Mouse (Mus musculus) embryonic facial prominence, embryonic 15.5 days (tissue): ENCODE data around the gene Lrrc28. TPM values are rescaled to one million over a fixed set of nuclear protein-coding genes. Genes with fewer than 3 reads are reported as not detected.

ENCODE experiments used
- ATAC-seq: fragments of 200-750 bp; cut with Nextera tagmentation; 2 replicates; pipeline ENCODE4 v1.8.0; 2017; ENCODE audit warnings: low read depth, moderate TSS enrichment; ENCODE audit not compliant: insufficient number of reproducible peaks, low FRiP score, low TSS enrichment
- H3K27ac ChIP-seq: fragments of 300-500 bp; sonication (generic); replicated peaks from 2 replicates; pipeline ENCODE4 v1.5.1; 2015; ENCODE audit warnings: mild to moderate bottlenecking, inconsistent platforms
- H3K27me3 ChIP-seq: fragments of 300-500 bp; sonication (generic); 2 replicates; pipeline ENCODE4 v1.6.1; 2015; ENCODE audit warnings: inconsistent platforms
- H3K36me3 ChIP-seq: fragments of 300-500 bp; sonication (generic); 2 replicates; pipeline ENCODE4 v1.6.1; 2015; ENCODE audit warnings: mild to moderate bottlenecking, inconsistent platforms
- H3K4me1 ChIP-seq: fragments of 300-500 bp; sonication (generic); 2 replicates; pipeline ENCODE4 v1.6.1; 2015; ENCODE audit warnings: inconsistent platforms
- H3K4me2 ChIP-seq: fragments of 300-500 bp; sonication (generic); replicated peaks from 2 replicates; pipeline ENCODE4 v1.6.1; 2015; ENCODE audit warnings: mild to moderate bottlenecking, inconsistent platforms
- H3K4me3 ChIP-seq: fragments of 300-500 bp; sonication (generic); replicated peaks from 2 replicates; pipeline ENCODE4 v1.5.1; 2015; ENCODE audit warnings: mild to moderate bottlenecking, inconsistent platforms
- H3K9ac ChIP-seq: fragments of 300-500 bp; sonication (generic); 2 replicates; pipeline ENCODE4 v1.6.1; 2015; ENCODE audit warnings: inconsistent platforms
- H3K9me3 ChIP-seq: fragments of 300-500 bp; sonication (generic); replicated peaks from 2 replicates; pipeline ENCODE4 v1.6.1; 2016; ENCODE audit warnings: inconsistent platforms
- WGBS: fragments of 180-500 bp; shearing (Covaris S2); methylation state at CpG from one replicate; pipeline ENCODE4 v1.1.7; 2015; 5-methylcytosine and 5-hydroxymethylcytosine counted together
- polyA plus RNA-seq: library from polyadenylated mRNA; unstranded; fragments of >200 nt; fragmentation: Nextera tagmentation; extraction: Ambion mirVana; gene quantifications from 2 replicates; pipeline ENCODE4 v1.2.1, GENCODE M21; 2015

Lrrc28 gene
- polyA plus RNA-seq, 1 experiment from 2014 or later = 22.4 TPM

GRCm38 (mm10) chr7:67486417-67486816 is 158.7 kb downstream of the Lrrc28 start:
- no peak overlapping the region for H3K4me3 ChIP-seq
- WGBS = 75% methylated on average over 5 of the region's 5 CpGs

DNA sequence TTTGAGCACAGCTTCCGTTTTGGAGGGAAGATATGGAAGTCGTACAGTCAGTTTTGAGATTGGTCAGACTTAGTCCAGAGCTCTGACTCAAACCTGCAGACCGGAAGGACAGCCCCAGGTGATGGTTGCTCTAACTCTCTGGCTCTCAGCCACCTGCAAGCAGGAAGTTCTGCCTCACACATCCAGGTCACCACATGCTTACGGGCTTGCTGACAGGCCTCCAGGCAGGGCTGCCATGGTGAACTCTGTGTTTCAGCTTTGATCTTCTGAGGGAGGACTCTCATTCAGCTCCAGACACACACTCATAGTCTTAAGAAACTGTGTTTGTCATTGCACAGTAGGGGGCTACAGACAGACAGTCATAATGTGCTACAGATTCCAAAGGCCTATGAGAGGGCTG is 161.4 kb downstream of the Lrrc28 start:
- Histone ChIP-seq H3K9me3 (no peaks in the 10 kb centered on the region), H3K4me3 (no peak overlapping the region), H3K27ac (no peak overlapping the region), H3K36me3 (no peaks in the 10 kb centered on the region), H3K4me1 (peaks cover 25% of the 10 kb centered on the region), H3K9ac (no peak overlapping the region), H3K4me2 (no peak overlapping the region), H3K27me3 (no peaks in the 10 kb centered on the region)
- no peak for ATAC-seq
- WGBS = 78% methylated on average over 4 of the region's 4 CpGs

More at GRCm38 (mm10) chr7:67486417-67486816, 158.7 kb downstream of the Lrrc28 start:
- ATAC-seq = no peak
- H3K4me2 ChIP-seq = no peak overlapping the region
- no peak overlapping the region for H3K27ac ChIP-seq
- H3K36me3 ChIP-seq = no peaks in the 10 kb centered on the region
- no peaks in the 10 kb centered on the region for H3K27me3 ChIP-seq
- no peaks in the 10 kb centered on the region for H3K9me3 ChIP-seq
- H3K4me1 ChIP-seq = peaks cover 15% of the 10 kb centered on the region
- no peak overlapping the region for H3K9ac ChIP-seq

DNA sequence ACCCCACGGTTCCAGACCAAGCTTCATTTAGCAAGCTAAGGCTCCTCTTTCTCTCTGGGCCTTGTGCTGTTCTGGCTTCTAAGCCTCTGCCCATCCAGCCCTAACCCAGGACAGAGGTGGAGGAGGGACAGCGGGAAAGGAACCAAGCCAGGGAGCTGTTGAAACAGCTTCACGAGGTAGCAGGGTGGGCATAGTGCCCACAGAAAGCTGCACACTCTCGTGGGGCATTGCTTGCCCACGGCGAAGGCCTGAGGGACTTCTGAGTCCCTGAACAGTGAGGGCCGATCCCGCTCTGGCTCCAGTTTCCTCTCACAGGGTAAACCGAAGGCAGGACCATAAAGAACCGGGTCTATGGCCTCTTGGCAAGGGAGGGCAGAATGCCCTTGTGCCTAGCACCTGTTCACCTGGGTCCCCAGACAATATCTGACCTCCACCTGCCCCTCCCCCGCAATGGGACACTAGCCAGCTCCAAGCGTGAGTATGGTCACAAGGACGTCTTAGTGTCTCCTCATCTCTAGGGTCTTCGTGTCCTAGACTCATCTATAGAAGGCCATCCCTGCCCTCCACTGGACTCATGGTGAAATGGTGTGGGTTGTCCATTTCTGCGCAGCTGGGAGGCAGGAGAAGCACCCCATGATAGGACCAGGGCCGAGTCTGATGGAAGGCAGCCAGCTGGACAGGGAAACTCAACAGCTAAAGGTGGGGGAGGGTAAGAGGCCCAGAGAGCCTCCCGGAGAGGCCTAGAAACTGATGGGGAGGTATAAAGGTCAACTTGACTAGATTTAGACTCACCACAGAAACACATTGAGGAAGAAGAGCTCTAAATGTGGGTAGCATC is 165.3 kb downstream of the Lrrc28 start:
- no peaks in the 10 kb centered on the region for H3K27me3 ChIP-seq
- H3K36me3 ChIP-seq = no peaks in the 10 kb centered on the region
- H3K9me3 ChIP-seq = no peaks in the 10 kb centered on the region
- no peak for ATAC-seq
- no peak overlapping the region for H3K27ac ChIP-seq
- H3K4me3 ChIP-seq = no peak overlapping the region
- H3K4me2 ChIP-seq = no peak overlapping the region
- H3K4me1 ChIP-seq = peaks cover 15% of the 10 kb centered on the region
- 84% methylated on average over 17 of the region's 17 CpGs for WGBS
- H3K9ac ChIP-seq = no peak overlapping the region

GRCm38 (mm10) chr7:67479168-67479567 is 165.9 kb downstream of the Lrrc28 start:
- Histone ChIP-seq H3K9me3 (no peaks in the 10 kb centered on the region), H3K27ac (no peak overlapping the region), H3K27me3 (no peaks in the 10 kb centered on the region), H3K9ac (no peak overlapping the region), H3K4me3 (no peak overlapping the region), H3K4me2 (no peak overlapping the region), H3K4me1 (peaks cover 15% of the 10 kb centered on the region), H3K36me3 (no peaks in the 10 kb centered on the region)
- 68% methylated on average over 5 of the region's 5 CpGs for WGBS
- no peak for ATAC-seq

GRCm38 (mm10) chr7:67477996-67478395 is 167.1 kb downstream of the Lrrc28 start:
- Histone ChIP-seq H3K4me3 (no peak overlapping the region), H3K4me2 (no peak overlapping the region), H3K27ac (no peak overlapping the region), H3K4me1 (peaks cover 15% of the 10 kb centered on the region), H3K9ac (no peak overlapping the region), H3K27me3 (no peaks in the 10 kb centered on the region; the same call in 1 of the 2 replicates), H3K9me3 (no peaks in the 10 kb centered on the region), H3K36me3 (no peaks in the 10 kb centered on the region)
- peak; percentile 52; the same call in 1 of the 2 replicates for ATAC-seq
- 41% methylated on average over 8 of the region's 10 CpGs for WGBS

- Histone ChIP-seq H3K27me3 (no peaks in the 10 kb centered on the region; the same call in 1 of the 2 replicates), H3K4me1 (peaks cover 13% of the 10 kb centered on the region; the same call in 1 of the 2 replicates), H3K27ac (peak overlapping the region; percentile 51; the same call in 1 of the 2 replicates), H3K4me3 (no peak overlapping the region), H3K4me2 (no peak overlapping the region; the same call in 1 of the 2 replicates), H3K36me3 (no peaks in the 10 kb centered on the region), H3K9ac (no peak overlapping the region), H3K9me3 (no peaks in the 10 kb centered on the region)
- 0 out of 2 replicates have a peak, but pooled peaks have one; percentile 49 for ATAC-seq
- 44% methylated on average over 11 of the region's 11 CpGs for WGBS
These were observed 173.8 kb downstream of the Lrrc28 start for GRCm38 (mm10) chr7:67471295-67471694.

GRCm38 (mm10) chr7:67468802-67469408 is 176.2 kb downstream of the Lrrc28 start:
- no peak overlapping the region for H3K27ac ChIP-seq
- H3K4me3 ChIP-seq = no peak overlapping the region
- no peaks in the 10 kb centered on the region for H3K36me3 ChIP-seq
- 70% methylated on average over 7 of the region's 7 CpGs for WGBS
- no peaks in the 10 kb centered on the region for H3K9me3 ChIP-seq
- H3K4me2 ChIP-seq = no peak overlapping the region
- H3K4me1 ChIP-seq = peaks cover 13% of the 10 kb centered on the region; the same call in 1 of the 2 replicates
- no peak overlapping the region for H3K9ac ChIP-seq
- no peaks in the 10 kb centered on the region; the same call in 1 of the 2 replicates for H3K27me3 ChIP-seq
- ATAC-seq = no peak

DNA sequence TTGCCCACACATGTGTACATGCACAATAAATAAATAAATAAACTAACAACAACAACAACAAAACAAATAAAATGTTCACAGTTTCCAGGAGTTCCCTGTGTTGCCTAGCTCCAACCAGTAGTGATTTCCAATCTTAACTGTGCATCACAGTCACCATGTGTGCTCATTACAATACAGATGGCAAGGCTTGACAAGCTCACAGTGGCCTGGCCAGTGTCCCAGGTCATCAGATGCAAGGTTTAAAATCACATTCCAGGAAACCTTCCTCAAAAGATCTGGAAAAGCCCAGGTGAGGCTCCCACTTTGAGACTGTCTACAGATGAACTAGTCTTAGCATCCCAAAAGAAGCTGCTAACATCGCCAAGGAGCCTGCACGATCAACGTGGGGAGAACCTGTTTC is 176.9 kb downstream of the Lrrc28 start:
- Histone ChIP-seq H3K9me3 (no peaks in the 10 kb centered on the region), H3K4me2 (no peak overlapping the region), H3K4me3 (no peak overlapping the region), H3K36me3 (no peaks in the 10 kb centered on the region), H3K27ac (no peak overlapping the region), H3K9ac (no peak overlapping the region), H3K27me3 (no peaks in the 10 kb centered on the region), H3K4me1 (peaks cover 18% of the 10 kb centered on the region; the same call in 1 of the 2 replicates)
- no peak for ATAC-seq
- WGBS = 88% methylated on average over 3 of the region's 3 CpGs

DNA sequence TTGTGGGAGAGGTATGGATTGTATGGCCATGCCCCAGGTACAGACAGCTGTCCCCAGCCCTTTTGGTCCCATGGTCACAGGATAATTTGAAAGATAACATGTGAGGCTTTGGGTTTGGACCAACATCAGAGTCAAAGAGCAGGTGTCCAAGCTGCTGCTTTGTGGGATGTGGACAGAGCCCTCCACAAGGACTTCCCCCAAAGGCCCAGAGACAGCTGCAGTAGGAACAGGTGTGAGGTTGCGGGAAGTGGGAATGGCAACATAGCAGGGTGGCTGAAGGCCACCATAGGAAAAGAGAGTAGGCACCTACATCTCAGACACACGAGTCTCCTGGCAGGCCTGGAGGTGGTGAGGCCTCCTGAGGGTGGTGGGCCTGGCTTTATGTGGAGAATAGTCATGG is 178.7 kb downstream of the Lrrc28 start:
- WGBS = 76% methylated on average over 2 of the region's 2 CpGs
- H3K9ac ChIP-seq = no peak overlapping the region
- peaks cover 26% of the 10 kb centered on the region; the same call in 1 of the 2 replicates for H3K4me1 ChIP-seq
- H3K27me3 ChIP-seq = no peaks in the 10 kb centered on the region
- H3K4me2 ChIP-seq = no peak overlapping the region
- no peak overlapping the region for H3K27ac ChIP-seq
- no peak for ATAC-seq
- no peak overlapping the region for H3K4me3 ChIP-seq
- H3K36me3 ChIP-seq = no peaks in the 10 kb centered on the region
- H3K9me3 ChIP-seq = no peaks in the 10 kb centered on the region

DNA sequence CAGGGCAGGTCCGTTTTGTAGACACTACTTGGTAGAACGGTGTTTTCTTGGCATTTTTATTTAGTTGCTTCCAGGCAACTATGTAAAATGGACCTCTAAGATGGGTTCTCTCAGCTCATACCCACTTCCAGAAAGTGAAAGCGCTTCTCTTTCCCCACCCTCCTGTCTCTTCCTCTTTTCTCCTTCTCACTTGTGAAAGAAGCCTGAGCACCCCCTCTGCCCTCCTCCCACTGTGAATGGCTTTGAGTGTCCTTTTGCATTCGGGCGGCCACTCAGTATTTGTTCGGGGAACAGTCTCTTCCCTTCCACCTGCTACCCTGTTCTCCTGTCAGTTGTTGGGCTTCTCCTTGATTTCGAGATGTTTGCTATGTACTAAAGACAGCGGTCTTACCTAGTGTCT is 180.4 kb downstream of the Lrrc28 start:
- no peak overlapping the region for H3K9ac ChIP-seq
- no peaks in the 10 kb centered on the region for H3K36me3 ChIP-seq
- no peaks in the 10 kb centered on the region for H3K27me3 ChIP-seq
- no peak overlapping the region for H3K27ac ChIP-seq
- no peaks in the 10 kb centered on the region for H3K9me3 ChIP-seq
- peaks cover 27% of the 10 kb centered on the region; the same call in 1 of the 2 replicates for H3K4me1 ChIP-seq
- H3K4me3 ChIP-seq = no peak overlapping the region
- no peak for ATAC-seq
- WGBS = 89% methylated on average over 8 of the region's 8 CpGs
- H3K4me2 ChIP-seq = no peak overlapping the region

- Histone ChIP-seq H3K27me3 (no peaks in the 10 kb centered on the region), H3K36me3 (no peaks in the 10 kb centered on the region), H3K4me2 (no peak overlapping the region), H3K9me3 (no peaks in the 10 kb centered on the region), H3K4me3 (no peak overlapping the region), H3K4me1 (peaks cover 28% of the 10 kb centered on the region; the same call in 1 of the 2 replicates), H3K27ac (no peak overlapping the region), H3K9ac (no peak overlapping the region)
- ATAC-seq = no peak
- 41% methylated on average over 7 of the region's 7 CpGs for WGBS
These were observed 181.5 kb downstream of the Lrrc28 start for GRCm38 (mm10) chr7:67463565-67463964.
